Mouse (Mus musculus) thymus, postnatal 4 days (tissue): ENCODE data around the gene Hist1h2ae.
"Not testable (repeated sequence)": the region's sequence is repeated elsewhere in the genome, so short reads cannot be mapped to it uniquely, and the experiment has no call there.

Source experiments
- DNase-seq: peaks from one replicate; pipeline ENCODE4 v3.0.0; 2021

Hist1h2ae gene

GRCm38 (mm10) chr13:23571022-23571503 lies at the start of gene Hist1h2ae, which contains the start of gene Hist1h2bg:
Gene Hist1h2ae (minus strand): TSS chr13:23571220.
Gene Hist1h2bg (plus strand): TSS chr13:23571396.
- peak; percentile 79 for DNase-seq

DNA sequence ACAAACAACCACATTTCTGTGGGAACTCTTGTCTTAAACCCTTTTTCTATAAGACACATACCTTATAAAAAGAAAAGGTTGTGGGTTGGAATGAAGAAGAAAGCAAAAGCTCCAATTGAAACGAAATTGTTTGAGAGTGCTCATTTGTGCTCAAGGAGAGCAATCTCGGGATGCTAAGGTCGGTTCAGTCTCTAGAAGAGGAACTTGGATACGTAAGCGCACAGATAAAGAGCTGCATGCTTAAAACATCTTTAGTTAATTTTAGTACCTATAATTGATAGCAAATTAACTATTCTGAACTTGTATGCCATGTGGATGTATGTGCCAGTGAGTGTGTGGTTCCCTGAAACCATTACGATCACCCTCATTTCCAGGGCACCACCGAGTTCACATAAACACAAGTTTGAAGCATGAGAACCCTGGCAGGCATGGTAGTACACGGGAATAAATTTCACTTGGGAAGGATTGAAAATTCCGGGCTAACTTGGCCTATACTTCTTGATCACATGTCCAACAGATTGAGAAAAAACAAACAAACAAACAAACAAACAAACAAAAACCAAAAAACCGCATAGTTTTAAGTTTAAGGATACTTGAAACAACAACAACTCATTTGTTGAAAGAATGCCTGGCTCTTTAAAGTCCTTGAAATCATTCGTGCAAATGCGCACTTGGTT lies 49.2 kb upstream of the Hist1h2ae start:
- peak; percentile 15 for DNase-seq

DNA sequence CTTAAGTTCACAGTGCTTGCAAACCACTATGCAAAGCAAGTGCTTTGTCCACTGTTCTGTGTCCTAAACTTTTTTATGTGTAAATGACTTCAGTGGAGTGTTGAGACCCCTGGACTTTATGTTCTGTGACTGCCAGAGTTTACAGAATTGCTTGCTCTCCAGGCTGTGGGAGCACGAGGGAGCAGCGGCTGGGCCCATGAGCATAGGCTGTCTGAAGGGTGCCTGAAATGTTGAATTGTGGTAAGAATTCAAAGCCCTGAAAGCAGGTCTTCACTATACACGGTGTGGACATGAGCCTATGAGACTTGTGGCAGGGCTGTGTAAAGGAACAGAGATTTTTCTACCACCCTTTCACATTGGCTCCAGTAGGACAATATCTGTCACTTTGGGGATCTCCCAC lies 40.6 kb upstream of the Hist1h2ae start:
- DNase-seq = no peak

DNA sequence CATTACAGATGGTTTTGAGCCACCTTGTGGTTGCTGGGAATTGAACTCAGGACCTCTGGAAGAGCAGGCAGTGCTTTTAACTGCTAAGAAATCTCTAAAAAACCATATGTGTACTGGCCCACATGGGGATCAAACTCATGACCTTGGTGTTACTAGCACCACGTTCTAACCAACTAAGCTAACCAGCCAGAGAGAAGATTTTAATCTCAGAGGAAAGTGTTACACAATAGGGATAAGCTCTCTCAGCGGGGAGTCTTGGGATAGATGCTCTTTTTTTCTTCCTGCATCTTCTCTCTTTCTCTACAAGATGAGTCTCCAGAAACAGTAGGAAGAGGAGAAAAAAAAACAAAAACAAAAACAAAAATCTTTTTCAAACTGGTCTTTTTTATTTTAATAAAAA lies 39.4 kb upstream of the Hist1h2ae start:
- no peak for DNase-seq

DNA sequence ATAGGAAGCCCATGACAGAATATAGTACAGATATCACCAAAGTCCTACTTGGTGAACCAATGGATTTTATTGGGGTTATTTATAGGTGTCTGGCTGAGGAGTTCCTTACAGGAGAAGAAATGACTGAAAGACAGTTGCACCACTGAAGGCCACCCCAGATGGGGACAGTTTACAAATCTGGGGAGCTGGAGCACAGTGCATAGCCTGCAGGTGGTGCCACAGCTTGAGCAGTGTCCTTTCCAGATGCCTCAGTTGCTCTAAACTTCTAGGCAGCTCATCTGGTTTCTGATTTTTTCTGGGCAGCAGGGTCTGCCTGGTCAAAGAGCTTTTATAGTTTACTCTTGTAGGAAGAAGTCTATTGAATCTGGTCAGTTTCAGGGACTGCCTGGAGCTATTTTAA lies 38.8 kb upstream of the Hist1h2ae start:
- DNase-seq = no peak

DNA sequence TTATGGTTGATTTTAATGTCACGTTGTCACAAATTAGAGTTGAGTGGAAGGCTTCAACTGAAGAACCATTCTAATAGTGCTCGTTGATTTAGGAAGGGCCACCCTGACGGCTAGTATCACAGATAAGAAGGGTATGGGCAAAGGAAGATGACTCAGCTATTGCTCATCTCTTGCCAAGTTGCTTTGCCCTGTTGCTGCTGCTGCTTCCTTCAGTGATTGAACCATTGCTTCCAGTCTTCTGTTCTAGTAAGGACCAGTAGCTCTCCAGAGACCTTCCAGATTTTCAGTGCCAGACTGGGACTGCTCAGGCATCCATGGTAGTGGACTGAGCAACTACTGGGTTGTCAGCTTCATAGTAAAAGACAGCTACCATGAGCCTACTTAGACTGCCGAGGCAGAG lies 38.2 kb upstream of the Hist1h2ae start:
- DNase-seq = no peak

DNA sequence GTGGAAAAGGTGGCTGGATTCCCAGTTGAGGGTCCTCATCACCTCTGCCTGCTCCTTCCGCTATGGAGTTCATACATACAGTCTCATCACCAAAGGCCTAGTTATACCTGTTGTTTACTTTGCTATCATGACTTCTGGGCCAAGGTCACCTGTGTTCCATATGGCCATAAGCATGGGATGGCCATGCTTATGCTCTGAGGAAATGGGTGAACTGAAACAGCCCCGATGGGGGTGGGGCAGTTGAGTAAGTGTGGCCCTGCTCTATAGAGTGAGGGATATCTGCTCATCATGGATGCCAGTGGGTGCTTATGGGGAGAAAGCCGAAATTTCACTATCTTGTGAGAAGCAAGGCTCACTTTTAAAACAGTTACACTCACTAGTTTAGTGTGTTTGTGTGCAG lies 34.0 kb upstream of the Hist1h2ae start:
- no peak for DNase-seq

GRCm38 (mm10) chr13:23604452-23604851 lies 33.4 kb upstream of the Hist1h2ae start:
- no peak for DNase-seq

- no peak for DNase-seq
Measured at GRCm38 (mm10) chr13:23603182-23603699, 32.2 kb upstream of the Hist1h2ae start.

DNA sequence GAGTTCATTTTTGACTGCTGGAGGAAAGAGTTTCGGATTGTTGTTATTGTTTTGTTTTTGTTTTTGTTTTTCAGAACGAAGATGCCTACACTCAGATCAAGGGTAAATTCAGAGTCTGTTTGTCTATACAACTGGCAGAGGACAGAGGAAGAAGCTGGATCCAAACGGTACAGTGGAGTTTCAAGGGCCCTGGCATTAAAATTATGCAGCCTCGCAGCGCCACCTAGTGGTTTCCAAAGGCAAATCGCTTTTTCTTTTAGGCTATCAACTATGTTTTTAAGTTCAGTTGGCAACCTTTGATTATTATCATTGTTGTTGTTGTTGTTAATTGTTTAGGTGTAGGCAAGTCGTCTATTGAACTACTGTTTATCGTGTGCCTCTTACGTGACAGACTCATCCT lies 26.9 kb upstream of the Hist1h2ae start:
- peak; percentile 91 for DNase-seq

- DNase-seq = no peak
Measured at GRCm38 (mm10) chr13:23595622-23596372, 24.8 kb upstream of the Hist1h2ae start.

GRCm38 (mm10) chr13:23595185-23595584 lies 24.2 kb upstream of the Hist1h2ae start:
- DNase-seq = no peak

DNA sequence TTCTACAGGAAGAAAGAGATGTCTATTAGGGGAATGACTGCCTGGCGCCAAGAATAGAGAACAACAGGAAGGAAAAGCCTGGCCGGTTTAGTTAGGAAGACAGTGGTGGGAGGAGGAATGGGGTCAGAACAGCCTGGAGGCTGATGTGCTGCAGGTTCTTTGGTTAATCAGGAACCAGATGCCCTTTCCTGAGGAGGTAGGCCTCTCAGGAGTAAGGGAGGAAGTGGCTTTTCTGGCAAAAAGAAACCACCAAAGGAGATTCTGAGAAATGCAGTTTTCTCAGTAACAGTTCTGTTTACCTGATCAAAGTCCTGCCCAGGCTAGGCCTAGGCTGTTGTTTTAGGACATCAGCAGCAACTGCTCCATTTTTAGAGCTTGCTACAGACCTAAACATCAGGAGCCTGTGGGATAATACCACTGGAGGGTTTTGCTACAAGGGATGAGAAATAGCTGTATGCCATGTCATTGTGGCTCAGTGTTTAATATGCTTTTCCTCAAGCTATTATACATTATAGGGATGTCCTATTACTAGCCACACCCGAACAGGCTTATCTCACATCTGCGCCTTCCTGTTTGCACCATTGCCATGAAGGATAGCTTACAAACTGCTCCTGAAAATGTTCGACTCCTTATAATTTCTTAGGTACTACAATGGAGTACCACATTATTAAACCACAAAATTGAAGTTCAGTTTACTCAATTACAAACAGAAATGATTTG lies 22.2 kb upstream of the Hist1h2ae start:
- no peak for DNase-seq

DNA sequence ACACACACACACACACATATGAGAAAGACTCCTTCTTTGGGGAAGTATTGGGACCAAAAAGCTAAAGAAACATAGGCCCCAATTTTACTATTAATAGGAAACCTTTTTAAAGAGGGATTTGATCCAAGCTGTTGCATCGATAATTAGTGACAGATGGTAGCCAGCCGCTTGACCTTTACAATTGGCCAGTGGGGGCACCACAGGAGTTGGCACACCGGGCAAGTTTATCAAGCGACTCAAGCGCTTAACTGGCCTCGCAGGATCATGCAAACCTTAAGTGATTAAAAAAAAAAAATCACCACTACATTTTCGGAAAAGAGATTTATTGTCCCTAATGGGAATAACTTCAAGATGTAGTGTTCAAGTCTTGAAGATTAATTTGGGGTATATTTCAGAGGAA lies 21.6 kb upstream of the Hist1h2ae start:
- DNase-seq = no peak

DNA sequence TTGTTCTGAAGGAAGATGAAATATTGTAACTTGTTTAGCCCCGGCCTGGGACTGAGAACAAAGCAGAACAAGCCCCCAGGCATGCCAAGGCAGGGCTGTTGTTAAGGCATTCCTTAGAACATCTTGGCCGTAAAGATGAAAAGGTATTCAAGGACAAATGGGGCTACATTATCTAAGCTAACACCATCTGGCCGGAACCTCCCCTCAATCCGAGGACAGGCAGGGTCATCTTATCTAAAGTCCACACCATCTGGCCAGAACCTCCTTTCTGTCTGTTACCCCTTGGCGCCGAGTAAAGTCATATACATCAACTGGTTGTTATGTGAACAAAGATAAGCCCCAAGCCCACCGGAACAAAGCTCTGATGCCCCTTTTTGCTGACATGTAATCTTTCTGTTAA lies 20.9 kb upstream of the Hist1h2ae start:
- not testable (repeated sequence) for DNase-seq

DNA sequence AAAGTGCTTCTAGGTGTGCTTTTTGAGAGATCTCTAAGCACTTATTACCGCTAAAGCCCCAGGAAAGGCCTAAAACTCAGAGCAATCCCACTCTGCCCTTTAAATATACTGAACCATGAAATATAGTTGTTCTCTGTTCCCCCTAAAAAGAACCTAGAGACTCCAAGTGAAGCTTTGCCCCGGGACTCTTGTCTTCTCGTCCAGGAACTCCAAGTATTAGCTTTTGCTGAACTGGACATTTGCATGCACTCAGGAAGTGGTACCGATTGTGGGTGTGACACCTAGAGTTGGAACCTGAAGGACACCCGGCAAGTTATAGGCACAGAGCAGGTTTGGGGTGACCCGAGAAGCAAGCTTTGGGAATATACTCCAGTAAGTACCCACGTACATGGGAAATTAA lies 20.2 kb upstream of the Hist1h2ae start:
- no peak for DNase-seq

GRCm38 (mm10) chr13:23586940-23587225 lies 15.9 kb upstream of the Hist1h2ae start:
- DNase-seq = no peak

- peak; percentile 33 for DNase-seq
Measured at GRCm38 (mm10) chr13:23586099-23586939, 15.3 kb upstream of the Hist1h2ae start.

GRCm38 (mm10) chr13:23585442-23586098 lies 14.6 kb upstream of the Hist1h2ae start:
- peak; percentile 77 for DNase-seq

- DNase-seq = peak; percentile 81
Measured at GRCm38 (mm10) chr13:23585029-23585441, 14.0 kb upstream of the Hist1h2ae start.

DNA sequence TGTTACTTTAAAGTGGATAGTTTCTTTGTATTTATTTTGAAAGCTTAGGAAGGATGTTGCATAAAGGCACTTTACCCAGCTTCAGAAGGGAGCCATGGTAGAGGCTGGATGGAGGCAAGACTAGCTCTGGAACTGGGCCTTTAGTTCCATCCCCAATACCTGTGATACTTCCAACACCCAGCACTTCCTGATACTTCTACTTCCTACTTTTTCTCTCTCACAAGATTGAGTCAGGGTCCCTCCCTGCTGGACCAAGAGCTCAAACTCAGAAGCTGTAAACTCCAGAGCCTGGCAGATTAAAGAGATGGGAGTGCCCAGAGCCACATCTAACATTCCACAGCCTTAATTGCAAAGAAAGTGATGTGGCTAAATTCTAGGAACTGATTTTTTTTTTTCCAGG lies 13.3 kb upstream of the Hist1h2ae start:
- DNase-seq = peak; percentile 30
